24 mouse cellular contexts compared by ENCODE assay signal in the genomic region with DNA sequence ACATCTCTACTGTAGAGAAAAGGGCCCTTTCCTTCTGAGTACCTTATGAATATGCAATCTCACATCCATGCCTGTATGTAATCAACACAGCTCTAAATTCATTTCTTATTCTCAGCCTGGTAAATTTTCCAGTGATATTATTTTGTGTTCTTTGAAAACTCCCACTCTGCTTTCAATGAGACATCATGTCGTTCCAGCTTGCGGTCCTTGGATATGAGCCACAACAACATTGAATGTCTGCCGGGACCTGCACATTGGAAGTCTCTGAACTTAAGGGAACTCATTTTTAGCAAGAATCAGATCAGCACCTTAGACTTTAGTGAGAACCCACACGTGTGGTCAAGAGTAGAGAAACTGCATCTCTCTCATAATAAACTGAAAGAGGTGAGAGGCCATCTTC.
"Had no signal": no experiment of that assay in that cellular context is flagged by ENCODE, and none has a peak within 500 bp of the region (broad histone marks: within the 10 kb centered on the region; RNA-seq: fewer than 3 reads in every experiment).

No protein-coding gene starts in this region.

- H3K27me3 ChIP-seq: intestine, embryonic 15.5 days; limb, embryonic 13.5 days; liver, embryonic 12.5 days; liver, embryonic 15.5 days; lung, embryonic 15.5 days; megakaryocyte, embryonic 14.5 days; neural tube, embryonic 12.5 days; neural tube, embryonic 15.5 days; stomach, embryonic 15.5 days had no signal

- H3K4me2 ChIP-seq: intestine, embryonic 15.5 days; limb, embryonic 13.5 days; liver, embryonic 12.5 days; liver, embryonic 15.5 days; lung, embryonic 15.5 days; midbrain, embryonic 11.5 days; neural tube, embryonic 12.5 days; neural tube, embryonic 15.5 days; stomach, embryonic 15.5 days had no signal

- ATAC-seq: intestine, embryonic 15.5 days; liver, embryonic 12.5 days had no signal

- DNase-seq: kidney, adult 11 months; kidney, adult 8-10 months; kidney, postnatal 36 days; liver; lung, adult 18-20 months; lung, postnatal 10 days; lung, postnatal 36 days; midbrain, embryonic 14.5 days; right cerebral cortex, adult 18-20 months; right cerebral cortex, postnatal 14 days; right cerebral cortex, postnatal 4 days; thymus, postnatal 25 days had no signal

- H3K9me3 ChIP-seq: intestine, embryonic 15.5 days; limb, embryonic 10.5 days; limb, embryonic 13.5 days; liver, embryonic 12.5 days; liver, embryonic 15.5 days; lung, embryonic 15.5 days; megakaryocyte, embryonic 14.5 days; neural tube, embryonic 12.5 days; neural tube, embryonic 15.5 days; stomach, embryonic 15.5 days had no signal

- H3K4me1 ChIP-seq: intestine, embryonic 15.5 days; limb, embryonic 10.5 days; limb, embryonic 13.5 days; liver, embryonic 12.5 days; liver, embryonic 15.5 days; lung, embryonic 15.5 days; megakaryocyte, embryonic 14.5 days; neural tube, embryonic 12.5 days; neural tube, embryonic 15.5 days; stomach, embryonic 15.5 days had no signal

- H3K9ac ChIP-seq: intestine, embryonic 15.5 days; limb, embryonic 13.5 days; liver, embryonic 12.5 days; liver, embryonic 15.5 days; lung, embryonic 15.5 days; neural tube, embryonic 12.5 days; neural tube, embryonic 15.5 days; stomach, embryonic 15.5 days had no signal

- H3K36me3 ChIP-seq: intestine, embryonic 15.5 days; limb, embryonic 10.5 days; liver, embryonic 12.5 days; liver, embryonic 15.5 days; neural tube, embryonic 12.5 days; neural tube, embryonic 15.5 days; stomach, embryonic 15.5 days had no signal

- H3K4me3 ChIP-seq: intestine, embryonic 15.5 days; limb, embryonic 10.5 days; limb, embryonic 13.5 days; liver, embryonic 12.5 days; liver, embryonic 15.5 days; lung, embryonic 15.5 days; megakaryocyte, embryonic 14.5 days; neural tube, embryonic 12.5 days; neural tube, embryonic 15.5 days; stomach, embryonic 15.5 days had no signal

- H3K27ac ChIP-seq: intestine, embryonic 15.5 days; kidney, postnatal 0 days; limb, embryonic 10.5 days; limb, embryonic 13.5 days; liver, embryonic 12.5 days; liver, embryonic 15.5 days; lung, embryonic 15.5 days; neural tube, embryonic 12.5 days; neural tube, embryonic 15.5 days; stomach, embryonic 15.5 days had no signal
